Mouse (Mus musculus) MEL (cell line): Measurements from ENCODE around the gene Gpha2. TPM values are rescaled to one million over a fixed set of nuclear protein-coding genes. Genes with fewer than 3 reads are reported as not detected.

Experiments used
- DNase-seq: peaks from one replicate; pipeline ENCODE4 v3.0.0; 2011; ENCODE audit warnings: low read depth, low spot score
- H3K27ac ChIP-seq: 2 replicates; pipeline ENCODE4 v1.5.1; 2012; ENCODE audit warnings: low read depth, mild to moderate bottlenecking, control low read depth, low read length, moderate library complexity; ENCODE audit not compliant: control insufficient read depth
- H3K27me3 ChIP-seq, 2 experiments: fragments of 150-350 bp in 1 of 2; sonication (generic) in 1 of 2; 2 replicates each; pipeline ENCODE4 v1.6.1; 2012; ENCODE audit warnings: low read length in 2 of 2, mild to moderate bottlenecking in 2 of 2, improper control_type of control experiment in 1 of 2, moderate library complexity in 1 of 2; ENCODE audit not compliant: insufficient read depth in 2 of 2, control insufficient read depth in 1 of 2
- H3K36me3 ChIP-seq, 2 experiments: 2 replicates each; pipeline ENCODE4 v1.6.1; 2012 to 2014; ENCODE audit warnings: low read length in 2 of 2, improper control_type of control experiment in 1 of 2, inconsistent platforms in 1 of 2, mild to moderate bottlenecking in 1 of 2; ENCODE audit not compliant: insufficient read depth in 2 of 2, control insufficient read depth in 1 of 2
- H3K4me1 ChIP-seq, 2 experiments: fragments of 150-350 bp in 1 of 2; sonication (generic) in 1 of 2; 2 replicates each; pipeline ENCODE4 v1.6.1; 2012; ENCODE audit warnings: low read length in 2 of 2, improper control_type of control experiment in 1 of 2, mild to moderate bottlenecking in 1 of 2; ENCODE audit not compliant: insufficient read depth in 2 of 2, control insufficient read depth in 1 of 2
- H3K4me3 ChIP-seq, 2 experiments: fragments of 150-350 bp in 1 of 2; sonication (generic) in 1 of 2; 2 replicates each; pipeline ENCODE4 v1.5.1; 2012; ENCODE audit warnings: low read depth in 2 of 2, low read length in 2 of 2, mild to moderate bottlenecking in 2 of 2, moderate library complexity in 2 of 2, control low read depth in 1 of 2, improper control_type of control experiment in 1 of 2; ENCODE audit not compliant: control insufficient read depth in 1 of 2, insufficient read depth in 1 of 2
- H3K79me2 ChIP-seq: 2 replicates; pipeline ENCODE4 v1.6.1; 2012; ENCODE audit warnings: mild to moderate bottlenecking, low read length, moderate library complexity; ENCODE audit not compliant: control insufficient read depth, poor library complexity, insufficient read depth
- H3K9ac ChIP-seq: 2 replicates; pipeline ENCODE4 v1.6.1; 2012; ENCODE audit warnings: low read depth, mild to moderate bottlenecking, control low read depth, low read length, moderate library complexity; ENCODE audit not compliant: control insufficient read depth, poor library complexity, severe bottlenecking
- H3K9me3 ChIP-seq: fragments of 150-350 bp; sonication (generic); replicated peaks from 2 replicates; pipeline ENCODE4 v1.6.1; 2012; ENCODE audit warnings: mild to moderate bottlenecking, low read length, improper control_type of control experiment, moderate library complexity; ENCODE audit not compliant: insufficient read depth
- E2F4 ChIP-seq: IDR thresholded peaks from 2 replicates; pipeline ENCODE4 v1.6.1; 2011; ENCODE audit warnings: low read depth, low read length, improper control_type of control experiment, borderline replicate concordance
- EP300 ChIP-seq, 2 experiments: IDR thresholded peaks; 2 replicates each; pipeline ENCODE4 v1.6.1; 2011; ENCODE audit warnings: improper control_type of control experiment in 2 of 2, low read length in 2 of 2, low read depth in 1 of 2, mild to moderate bottlenecking in 1 of 2
- ETS1 ChIP-seq: IDR thresholded peaks from 2 replicates; pipeline ENCODE4 v1.6.1; 2012; ENCODE audit warnings: low read depth, mild to moderate bottlenecking, inconsistent platforms, low read length, improper control_type of control experiment, moderate library complexity
- JUND ChIP-seq: IDR thresholded peaks from 2 replicates; pipeline ENCODE4 v1.6.1; 2011; ENCODE audit warnings: low read depth, mild to moderate bottlenecking, improper control_type of control experiment, low read length
- MAFK ChIP-seq: IDR thresholded peaks from 2 replicates; pipeline ENCODE4 v1.6.1; 2011; ENCODE audit warnings: low read depth, mild to moderate bottlenecking, low read length, improper control_type of control experiment, borderline replicate concordance
- MYC ChIP-seq: IDR thresholded peaks from 2 replicates; pipeline ENCODE4 v1.6.1; 2011; ENCODE audit warnings: low read depth, mild to moderate bottlenecking, low read length, improper control_type of control experiment, moderate library complexity
- NELFE ChIP-seq: IDR thresholded peaks from 2 replicates; pipeline ENCODE4 v1.6.1; 2011; ENCODE audit warnings: low read depth, low read length, improper control_type of control experiment
- POLR2A ChIP-seq, 2 experiments: IDR thresholded peaks; 2 replicates each; pipeline ENCODE4 v1.6.1; 2011 to 2012; ENCODE audit warnings: low read length in 2 of 2, mild to moderate bottlenecking in 2 of 2, control low read depth in 1 of 2, improper control_type of control experiment in 1 of 2, low read depth in 1 of 2, moderate library complexity in 1 of 2; ENCODE audit not compliant: control insufficient read depth in 1 of 2, insufficient read depth in 1 of 2, poor library complexity in 1 of 2
- POLR2AphosphoS5 ChIP-seq: IDR thresholded peaks from 2 replicates; pipeline ENCODE4 v1.6.1; 2012; ENCODE audit warnings: low read depth, borderline replicate concordance, mild to moderate bottlenecking, inconsistent platforms, low read length, moderate library complexity, mixed read lengths
- RAD21 ChIP-seq: IDR thresholded peaks from 2 replicates; pipeline ENCODE4 v1.6.1; 2011; ENCODE audit warnings: mild to moderate bottlenecking, low read depth, low read length, improper control_type of control experiment
- SIN3A ChIP-seq: IDR thresholded peaks from 2 replicates; pipeline ENCODE4 v1.6.1; 2012; ENCODE audit warnings: low read length, improper control_type of control experiment, inconsistent platforms
- SMC3 ChIP-seq: IDR thresholded peaks from 2 replicates; pipeline ENCODE4 v1.6.1; 2011; ENCODE audit warnings: low read depth, low read length, improper control_type of control experiment
- TAL1 ChIP-seq: IDR thresholded peaks from 2 replicates; pipeline ENCODE4 v1.6.1; 2012; ENCODE audit warnings: mild to moderate bottlenecking, inconsistent platforms, low read length, moderate library complexity, mixed read lengths
- USF1 ChIP-seq: IDR thresholded peaks from 2 replicates; pipeline ENCODE4 v1.6.1; 2014; ENCODE audit warnings: low read depth, mild to moderate bottlenecking, inconsistent platforms, low read length, improper control_type of control experiment, moderate library complexity
- USF2 ChIP-seq, 2 experiments: IDR thresholded peaks; 2 replicates each; pipeline ENCODE4 v1.6.1; 2011 to 2012; ENCODE audit warnings: improper control_type of control experiment in 2 of 2, low read length in 2 of 2, borderline replicate concordance in 1 of 2, inconsistent platforms in 1 of 2, low read depth in 1 of 2, mild to moderate bottlenecking in 1 of 2; ENCODE audit not compliant: insufficient read depth in 1 of 2
- ZMIZ1 ChIP-seq: IDR thresholded peaks from 2 replicates; pipeline ENCODE4 v1.6.1; 2012; ENCODE audit warnings: low read depth, mild to moderate bottlenecking, inconsistent platforms, low read length, improper control_type of control experiment, moderate library complexity
- polyA plus RNA-seq, 2 experiments: library from polyadenylated mRNA; stranded (reverse) in 1 of 2; unstranded in 1 of 2; fragments of >175 nt in 1 of 2; fragments of >200 nt in 1 of 2; gene quantifications; 2 replicates each; pipeline versions ENCODE4 v1.2.1 to v1.2.4; 2012; ENCODE audit warnings: low replicate concordance in 2 of 2, low read depth in 1 of 2; ENCODE audit not compliant: insufficient read length in 2 of 2, insufficient read depth in 1 of 2, missing spikeins in 1 of 2
- total RNA-seq: library from RNA; depleted of rRNA; stranded (reverse); fragments of 300-350 nt; gene quantifications from 2 replicates; pipeline ENCODE4 v1.2.3, GENCODE M21; 2012

The Gpha2 gene
- total and polyA plus RNA-seq, 3 experiments = 0.19 TPM; not detected in 2

DNA sequence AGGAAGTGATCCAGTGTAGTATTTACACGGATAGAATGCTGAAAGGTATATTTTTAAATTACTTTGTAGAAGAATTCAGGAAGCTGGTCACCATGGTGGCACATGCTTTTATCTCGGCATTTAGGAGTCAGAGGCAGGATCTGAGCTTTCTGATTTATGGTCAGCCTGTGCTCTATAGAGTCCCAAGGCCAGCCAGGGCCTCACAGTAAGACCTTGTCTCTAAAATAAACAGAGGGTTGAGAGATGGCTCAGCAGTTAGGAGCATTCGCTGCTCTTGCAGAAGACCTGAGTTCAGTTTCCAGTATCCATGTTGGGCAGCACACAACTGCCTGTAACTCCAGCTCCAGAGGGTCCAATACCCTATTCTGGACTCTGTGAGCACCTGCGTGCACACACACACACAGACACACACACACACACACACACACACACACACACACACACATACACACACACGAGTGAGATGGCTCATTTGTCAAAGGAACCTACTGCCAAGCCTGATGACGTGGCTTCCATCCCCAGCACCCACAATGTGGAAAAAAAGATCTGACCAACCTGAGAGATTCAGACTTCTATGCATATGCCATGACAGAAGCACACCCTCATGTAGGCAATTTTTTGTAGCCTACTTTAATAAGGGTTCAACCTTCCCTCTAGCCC is 10.0 kb upstream of the Gpha2 start:
- Histone ChIP-seq H3K27me3 (peaks cover 4 to 8% of the 10 kb centered on the region in 2 experiments), H3K4me3 (no peak overlapping the region)
- TF ChIP-seq SIN3A (no peak), MAFK (no peak), EP300 (IDR thresholded peaks at IDR 0.05; ENCODE audit: low read depth in 1 of 2, low read length in 2 of 2) (no peak), USF2 (IDR thresholded peaks at IDR 0.05; ENCODE audit: borderline replicate concordance in 1 of 2, insufficient read depth in 1 of 2, low read depth in 1 of 2, low read length in 2 of 2) (no peak), ETS1 (no peak), MYC (no peak), TAL1 (no peak), SMC3 (no peak), JUND (no peak)

DNA sequence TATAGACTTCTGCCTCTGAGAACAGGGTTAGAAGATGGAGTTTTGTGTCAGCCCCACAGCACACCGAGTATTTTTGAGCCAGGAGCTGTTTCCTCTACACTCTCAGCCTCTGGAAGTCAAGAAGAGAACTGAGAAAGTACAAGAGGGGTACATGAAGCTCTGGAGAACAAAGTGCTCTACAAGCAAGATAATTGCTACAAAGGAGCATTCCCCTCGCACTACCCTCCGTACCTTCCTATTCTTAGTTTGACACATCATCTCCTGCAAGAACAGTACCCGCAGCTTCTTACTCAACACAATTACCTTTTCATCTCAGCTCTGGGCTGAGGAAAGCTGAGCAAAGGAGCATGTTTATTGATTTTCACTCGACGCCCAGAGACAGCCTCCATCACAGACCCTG is 7.6 kb upstream of the Gpha2 start:
- Histone ChIP-seq H3K4me3 (no peak overlapping the region), H3K27me3 (peaks cover 4 to 8% of the 10 kb centered on the region in 2 experiments), H3K79me2 (no peaks in the 10 kb centered on the region), H3K9me3 (no peaks in the 10 kb centered on the region), H3K36me3 (no peaks in the 10 kb centered on the region), H3K27ac (no peak overlapping the region), H3K9ac (no peak overlapping the region), H3K4me1 (no peaks in the 10 kb centered on the region)
- no peak for TF ChIP-seq NELFE
- TF ChIP-seq USF1 = no peak
- no peak for TF ChIP-seq RAD21
- no peak for TF ChIP-seq ZMIZ1
- TF ChIP-seq SMC3 = no peak
- TF ChIP-seq EP300 (IDR thresholded peaks at IDR 0.05; ENCODE audit: low read depth in 1 of 2, low read length in 2 of 2) = no peak
- no peak for TF ChIP-seq POLR2AphosphoS5
- no peak for TF ChIP-seq E2F4
- no peak for TF ChIP-seq POLR2A (IDR thresholded peaks at IDR 0.05; ENCODE audit: control insufficient read depth in 1 of 2, insufficient read depth in 1 of 2, low read depth in 1 of 2, low read length in 2 of 2, poor library complexity in 1 of 2)
- DNase-seq = no peak

More for the DNA sequence above, 10.0 kb upstream of the Gpha2 start:
- no peak for DNase-seq
- Histone ChIP-seq H3K9ac (no peak overlapping the region), H3K79me2 (no peaks in the 10 kb centered on the region), H3K9me3 (no peaks in the 10 kb centered on the region), H3K4me1 (no peaks in the 10 kb centered on the region), H3K36me3 (no peaks in the 10 kb centered on the region), H3K27ac (no peak overlapping the region)
